In genomic region chr4:131206886-131207200, GRCm38 (mm10) we compare ENCODE assay signal across 13 mouse cellular contexts.
A peak's percentile ranks its signal among the peaks of the same experiment; 100 is the strongest.
DNase-seq lines count a peak whose midpoint lies in the region; ATAC-seq and TF ChIP-seq lines count a peak whose summit lies in the region.
"Had no signal": no experiment of that assay in that cellular context is flagged by ENCODE, and none has a peak within 500 bp of the region (broad histone marks: within the 10 kb centered on the region; RNA-seq: fewer than 3 reads in every experiment).

No protein-coding gene starts in this region.

- H3K4me1 ChIP-seq in midbrain, embryonic 13.5 days (replicated peaks), result peaks cover 7% of the 10 kb centered on the region; the same call in 1 of the 2 replicates
- no peaks in the 10 kb centered on the region for H3K4me1 ChIP-seq in midbrain, embryonic 11.5 days (ENCODE audit: control insufficient read depth, insufficient read depth, low read length)
- H3K4me1 ChIP-seq in forebrain, embryonic 12.5 days, result peaks cover 24% of the 10 kb centered on the region; the same call in 1 of the 2 replicates
- H3K4me1 ChIP-seq in midbrain, postnatal 0 days (ENCODE audit: insufficient read depth, low read length), result no peaks in the 10 kb centered on the region
- H3K4me1 ChIP-seq in heart, embryonic 10.5 days, result no peaks in the 10 kb centered on the region
- H3K4me1 ChIP-seq: liver, embryonic 12.5 days had no signal

- DNase-seq in heart, adult 11 months, result peak; percentile 66
- no peak for DNase-seq in heart, adult 9 months (ENCODE audit: low spot score in 2 of 2)
- no peak for DNase-seq in midbrain, embryonic 11.5 days (ENCODE audit: low spot score, missing footprints)
- DNase-seq in midbrain, postnatal 0 days (ENCODE audit: low spot score), result peak; percentile 71
- DNase-seq in heart, embryonic 10.5 days (ENCODE audit: low spot score), result no peak
- DNase-seq: kidney, postnatal 14 days; spleen, adult 18-20 months; thymus, postnatal 36 days had no signal

- no peak for TF ChIP-seq CTCF in midbrain, postnatal 0 days (IDR thresholded peaks at IDR 0.05)

- H3K27me3 ChIP-seq in midbrain, embryonic 13.5 days, result no peaks in the 10 kb centered on the region
- H3K27me3 ChIP-seq in midbrain, embryonic 11.5 days (ENCODE audit: control insufficient read depth, insufficient read depth, low read length), result no peaks in the 10 kb centered on the region
- 0 out of 2 replicates have a peak, but pooled peaks cover 3% of the 10 kb centered on the region for H3K27me3 ChIP-seq in forebrain, embryonic 12.5 days
- no peaks in the 10 kb centered on the region for H3K27me3 ChIP-seq in midbrain, postnatal 0 days (ENCODE audit: insufficient read depth, low read length)
- peaks cover 5% of the 10 kb centered on the region; the same call in 1 of the 2 replicates for H3K27me3 ChIP-seq in heart, embryonic 10.5 days (ENCODE audit: insufficient read depth, poor library complexity, severe bottlenecking)
- H3K27me3 ChIP-seq: liver, embryonic 12.5 days had no signal

- peaks cover 3% of the 10 kb centered on the region; the same call in 1 of the 2 replicates for H3K9me3 ChIP-seq in midbrain, embryonic 13.5 days
- no peaks in the 10 kb centered on the region for H3K9me3 ChIP-seq in midbrain, embryonic 11.5 days (ENCODE audit: control insufficient read depth, low read length)
- peaks cover 6% of the 10 kb centered on the region; the same call in 1 of the 2 replicates for H3K9me3 ChIP-seq in forebrain, embryonic 12.5 days
- H3K9me3 ChIP-seq in midbrain, postnatal 0 days (ENCODE audit: low read length), result no peaks in the 10 kb centered on the region
- H3K9me3 ChIP-seq in heart, embryonic 10.5 days, result peaks cover 5% of the 10 kb centered on the region; the same call in 1 of the 2 replicates

- 61% methylated on average over 4 of the region's 4 CpGs for WGBS in midbrain, embryonic 13.5 days
- 78% methylated on average over 4 of the region's 4 CpGs for WGBS in midbrain, embryonic 11.5 days
- WGBS in forebrain, embryonic 12.5 days, result 45% methylated on average over 4 of the region's 4 CpGs
- WGBS in midbrain, postnatal 0 days, result 48% methylated on average over 4 of the region's 4 CpGs
- 62% methylated on average over 4 of the region's 4 CpGs for WGBS in heart, embryonic 10.5 days

- no peak overlapping the region for H3K4me2 ChIP-seq in midbrain, embryonic 13.5 days (replicated peaks)
- H3K4me2 ChIP-seq in midbrain, embryonic 11.5 days, result no peak overlapping the region
- H3K4me2 ChIP-seq in forebrain, embryonic 12.5 days, result no peak overlapping the region
- H3K4me2 ChIP-seq in midbrain, postnatal 0 days (ENCODE audit: low read depth, low read length, poor library complexity, severe bottlenecking), result no peak overlapping the region
- H3K4me2 ChIP-seq: liver, embryonic 12.5 days had no signal

- H3K9ac ChIP-seq in midbrain, embryonic 13.5 days (replicated peaks), result no peak overlapping the region
- H3K9ac ChIP-seq in midbrain, embryonic 11.5 days (ENCODE audit: low read length), result no peak overlapping the region
- H3K9ac ChIP-seq in forebrain, embryonic 12.5 days, result no peak overlapping the region
- no peak overlapping the region for H3K9ac ChIP-seq in midbrain, postnatal 0 days (replicated peaks; ENCODE audit: low read length, poor library complexity, severe bottlenecking)
- H3K9ac ChIP-seq: liver, embryonic 12.5 days had no signal

- no peaks in the 10 kb centered on the region for H3K36me3 ChIP-seq in midbrain, embryonic 13.5 days
- no peaks in the 10 kb centered on the region for H3K36me3 ChIP-seq in midbrain, embryonic 11.5 days (ENCODE audit: control insufficient read depth, insufficient read depth, low read length)
- H3K36me3 ChIP-seq in forebrain, embryonic 12.5 days (replicated peaks), result no peaks in the 10 kb centered on the region; the same call in 1 of the 2 replicates
- no peaks in the 10 kb centered on the region for H3K36me3 ChIP-seq in midbrain, postnatal 0 days (ENCODE audit: insufficient read depth, low read length)
- H3K36me3 ChIP-seq in heart, embryonic 10.5 days, result no peaks in the 10 kb centered on the region
- H3K36me3 ChIP-seq: liver, embryonic 12.5 days had no signal

- 0 out of 2 replicates have a peak overlapping the region, but pooled peaks have one; percentile 35 for H3K27ac ChIP-seq in midbrain, embryonic 13.5 days
- H3K27ac ChIP-seq in midbrain, embryonic 11.5 days (ENCODE audit: low read depth, low read length), result no peak overlapping the region
- peak overlapping the region; percentile 87 for H3K27ac ChIP-seq in forebrain, embryonic 12.5 days
- H3K27ac ChIP-seq in midbrain, postnatal 0 days (ENCODE audit: low read depth, low read length), result no peak overlapping the region
- H3K27ac ChIP-seq in heart, embryonic 10.5 days, result no peak overlapping the region
- H3K27ac ChIP-seq: liver, embryonic 12.5 days; stomach, postnatal 0 days had no signal

- no peak overlapping the region for H3K4me3 ChIP-seq in midbrain, embryonic 13.5 days (replicated peaks)
- no peak overlapping the region for H3K4me3 ChIP-seq in midbrain, embryonic 11.5 days (ENCODE audit: low read depth, low read length)
- no peak overlapping the region for H3K4me3 ChIP-seq in forebrain, embryonic 12.5 days (replicated peaks)
- no peak overlapping the region for H3K4me3 ChIP-seq in midbrain, postnatal 0 days (ENCODE audit: low read depth, low read length)
- no peak overlapping the region for H3K4me3 ChIP-seq in heart, embryonic 10.5 days
- H3K4me3 ChIP-seq: liver, embryonic 12.5 days had no signal

- ATAC-seq in midbrain, embryonic 13.5 days, result peak; percentile 62; the same call in 1 of the 2 replicates
- ATAC-seq in midbrain, embryonic 11.5 days (ENCODE audit: low FRiP score), result no peak
- peak; percentile 78; the same call in 1 of the 2 replicates for ATAC-seq in forebrain, embryonic 12.5 days (ENCODE audit: low FRiP score)
- ATAC-seq in midbrain, postnatal 0 days (ENCODE audit: low FRiP score), result no peak
- no peak for ATAC-seq in granulocyte monocyte progenitor cell, adult 5-6 weeks (replicated peaks; ENCODE audit: poor library complexity, severe bottlenecking)
- ATAC-seq: liver, embryonic 12.5 days had no signal

Comparison
In these comparisons a context has a peak if more than half of its experiments do, and no peak if none do; other contexts are left out.
1. DNase-seq: peak in heart, adult 11 months (single experiment) and midbrain, postnatal 0 days (single experiment); none in heart, adult 9 months (0 of 2), midbrain, embryonic 11.5 days (single experiment) and heart, embryonic 10.5 days (single experiment).
2. ATAC-seq: peak in midbrain, embryonic 13.5 days (single experiment) and forebrain, embryonic 12.5 days (single experiment); none in midbrain, embryonic 11.5 days (single experiment), midbrain, postnatal 0 days (single experiment) and granulocyte monocyte progenitor cell, adult 5-6 weeks (single experiment).
3. H3K27ac ChIP-seq: peak in midbrain, embryonic 13.5 days (single experiment) and forebrain, embryonic 12.5 days (single experiment); none in midbrain, embryonic 11.5 days (single experiment), midbrain, postnatal 0 days (single experiment) and heart, embryonic 10.5 days (single experiment).